Mouse (Mus musculus) gastrocnemius, adult 8-10 months (tissue): Measurements from ENCODE around the gene Tnip2. TPM values are rescaled to one million over a fixed set of nuclear protein-coding genes. Genes with fewer than 3 reads are reported as not detected.

Experiments
- DNase-seq, 2 experiments: peaks; one replicate each; pipeline ENCODE4 v3.0.0; 2022; ENCODE audit warnings: low spot score in 2 of 2
- total RNA-seq, 4 experiments: library from RNA; stranded (reverse); gene quantifications; 2 replicates each; pipeline ENCODE4 v1.2.4; 2022

Tnip2 gene
- total RNA-seq, 4 experiments from 2014 or later = 1.7 to 4.0 (median 2.6) TPM

GRCm38 (mm10) chr5:34466079-34466478, 47.7 kb downstream of the Tnip2 start:
- DNase-seq = no peak

- DNase-seq = no peak
These were observed 52.0 kb downstream of the Tnip2 start for GRCm38 (mm10) chr5:34461841-34462240.

GRCm38 (mm10) chr5:34461294-34461693, 52.5 kb downstream of the Tnip2 start:
- no peak for DNase-seq

- DNase-seq = no peak
These were observed 54.8 kb downstream of the Tnip2 start for GRCm38 (mm10) chr5:34458994-34459393.

GRCm38 (mm10) chr5:34446207-34446606, 67.6 kb downstream of the Tnip2 start:
- no peak for DNase-seq

Other genes starting within 250 kb of the Tnip2 start
- gene Zfyve28, start 225.5 kb downstream of the Tnip2 start, total RNA-seq = 1 to 10 TPM in 1 of 4 experiments, under 1 TPM in 3; 0.35 to 1.3 (median 0.68) TPM
- not detected for gene Cfap99, start 225.4 kb downstream of the Tnip2 start, total RNA-seq
- gene Rnf4, start 177.7 kb downstream of the Tnip2 start, total RNA-seq = 10 to 100 TPM; 14.0 to 17.5 (median 15.9) TPM
- 10 to 100 TPM; 11.0 to 14.2 (median 11.5) TPM for gene Fam193a, start 144.1 kb downstream of the Tnip2 start, total RNA-seq
- gene Sh3bp2, start 11.8 kb upstream of the Tnip2 start, total RNA-seq = 1 to 10 TPM in 3 of 4 experiments, under 1 TPM in 1; 0.59 to 2.7 (median 1.4) TPM
- 10 to 100 TPM; 59.0 to 71.9 (median 66.0) TPM for gene Add1, start 59.7 kb upstream of the Tnip2 start, total RNA-seq
- 1 to 10 TPM; 3.3 to 8.8 (median 4.6) TPM for gene Mfsd10, start 123.2 kb upstream of the Tnip2 start, total RNA-seq
- gene Nop14, start 146.2 kb upstream of the Tnip2 start, total RNA-seq = 10 to 100 TPM; 13.2 to 19.2 (median 16.0) TPM
- 1 to 10 TPM in 3 of 4 experiments, under 1 TPM in 1; 0.83 to 1.6 (median 1.3) TPM for gene Grk4, start 146.4 kb upstream of the Tnip2 start, total RNA-seq
- 1 to 10 TPM; 6.3 to 8.8 (median 7.0) TPM for gene Htt, start 247.7 kb upstream of the Tnip2 start, total RNA-seq